Mouse (Mus musculus) E14TG2a.4 (cell line): ENCODE data around the gene Vgll4.

ENCODE experiments used
- CTCF ChIP-seq: conservative IDR thresholded peaks from 2 replicates; pipeline ENCODE4 v1.5.1; 2014; ENCODE audit warnings: low read length
- NANOG ChIP-seq: IDR thresholded peaks from 2 replicates; pipeline ENCODE4 v1.6.1; 2014; ENCODE audit warnings: borderline replicate concordance, low read length, mixed read lengths
- POU5F1 ChIP-seq: IDR thresholded peaks from 2 replicates; pipeline ENCODE4 v1.6.1; 2014; ENCODE audit warnings: low read length, borderline replicate concordance

DNA sequence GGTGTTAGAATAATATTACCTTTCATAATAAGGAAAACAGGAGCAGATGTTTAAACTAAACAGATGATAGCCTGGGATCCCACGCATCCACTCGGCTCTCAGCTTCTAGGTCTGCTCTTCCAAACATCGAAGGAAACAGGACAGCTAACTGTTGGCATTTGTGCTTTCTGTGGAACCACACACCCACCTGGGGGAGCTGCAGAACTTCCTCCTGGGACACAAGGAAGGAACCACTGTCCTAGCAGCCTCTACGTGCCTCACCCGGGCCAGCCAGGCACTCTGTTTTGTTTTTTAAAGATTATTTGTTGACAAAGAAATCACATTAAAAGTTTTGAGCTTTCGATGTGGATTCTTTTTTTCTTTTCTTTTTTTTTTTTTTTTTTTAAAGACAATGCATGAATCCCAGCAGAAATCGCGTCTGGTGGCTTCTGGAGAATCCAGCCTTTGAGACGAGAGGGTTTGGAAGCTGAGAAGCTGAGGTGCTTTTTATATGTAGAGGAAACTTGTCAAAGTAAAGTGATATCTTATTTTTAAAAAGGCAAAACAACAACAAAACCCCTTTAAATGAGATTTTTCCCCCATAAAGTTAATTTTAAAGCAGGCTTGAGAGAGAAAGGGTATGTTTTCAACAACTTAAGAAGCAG lies 50.0 kb downstream of the Vgll4 start:
- TF ChIP-seq CTCF (no peak), NANOG (no peak), POU5F1 (no peak)
